Mouse (Mus musculus) kidney, postnatal 0 days (tissue): ENCODE data around the gene Tmigd3. TPM values are rescaled to one million over a fixed set of nuclear protein-coding genes. Genes with fewer than 3 reads are reported as not detected.

Source experiments
- ATAC-seq: fragments of 200-750 bp; cut with Nextera tagmentation; replicated peaks from 2 replicates; pipeline ENCODE4 v1.8.0; 2017; ENCODE audit warnings: low read depth, moderate number of reproducible peaks, moderate TSS enrichment, moderate library complexity; ENCODE audit not compliant: low FRiP score
- DNase-seq: peaks from one replicate; pipeline ENCODE4 v3.0.0-alpha.2; 2016; ENCODE audit warnings: low spot score
- H3K27ac ChIP-seq: fragments of 300-500 bp; sonication (generic); 2 replicates; pipeline ENCODE4 v1.5.1; 2014; ENCODE audit warnings: mild to moderate bottlenecking
- H3K27me3 ChIP-seq: fragments of 300-500 bp; sonication (generic); 2 replicates; pipeline ENCODE4 v1.6.1; 2014; ENCODE audit warnings: low read length, mixed read lengths; ENCODE audit not compliant: insufficient read depth
- H3K36me3 ChIP-seq: fragments of 300-500 bp; sonication (generic); 2 replicates; pipeline ENCODE4 v1.6.1; 2014; ENCODE audit warnings: low read length, mixed read lengths; ENCODE audit not compliant: insufficient read depth
- H3K4me1 ChIP-seq: fragments of 300-500 bp; sonication (generic); replicated peaks from 2 replicates; pipeline ENCODE4 v1.6.1; 2014; ENCODE audit warnings: antibody characterized with exemption, low read length, mixed read lengths; ENCODE audit not compliant: insufficient read depth
- H3K4me2 ChIP-seq: fragments of 300-500 bp; sonication (generic); 2 replicates; pipeline ENCODE4 v1.6.1; 2014; ENCODE audit warnings: mild to moderate bottlenecking, low read length, moderate library complexity, mixed read lengths
- H3K4me3 ChIP-seq: fragments of 300-500 bp; sonication (generic); replicated peaks from 2 replicates; pipeline ENCODE4 v1.5.1; 2014; ENCODE audit warnings: low read depth, low read length
- H3K9ac ChIP-seq: fragments of 300-500 bp; sonication (generic); 2 replicates; pipeline ENCODE4 v1.6.1; 2014; ENCODE audit warnings: low read depth, low read length
- H3K9me3 ChIP-seq: fragments of 300-500 bp; sonication (generic); replicated peaks from 2 replicates; pipeline ENCODE4 v1.6.1; 2016; ENCODE audit warnings: low read length, inconsistent platforms, mixed read lengths
- CTCF ChIP-seq: IDR thresholded peaks from 2 replicates; pipeline ENCODE4 v1.5.1; 2016; ENCODE audit warnings: antibody characterized with exemption, low read depth, mild to moderate bottlenecking, moderate library complexity
- WGBS: fragments of 180-500 bp; shearing (Covaris S2); extraction: QIAGEN DNeasy Blood & Tissue Kit; methylation state at CpG from one replicate; pipeline ENCODE4 v1.1.7; 2014; 5-methylcytosine and 5-hydroxymethylcytosine counted together
- polyA plus RNA-seq: library from polyadenylated mRNA; unstranded; fragments of >200 nt; fragmentation: Nextera tagmentation; extraction: Ambion mirVana; gene quantifications from 2 replicates; pipeline ENCODE4 v1.2.1, GENCODE M21; 2015

Tmigd3 gene
- polyA plus RNA-seq, 1 experiment from 2014 or later, result 0.18 TPM

GRCm38 (mm10) chr3:105904721-105905120, 34.0 kb downstream of the Tmigd3 start:
- 95% methylated on average over 9 of the region's 9 CpGs for WGBS
- H3K4me1 ChIP-seq, result no peaks in the 10 kb centered on the region
- no peaks in the 10 kb centered on the region for H3K27me3 ChIP-seq

GRCm38 (mm10) chr3:105907956-105908655, 37.4 kb downstream of the Tmigd3 start:
- Histone ChIP-seq H3K9me3 (no peaks in the 10 kb centered on the region), H3K9ac (no peak overlapping the region), H3K27me3 (no peaks in the 10 kb centered on the region), H3K36me3 (no peaks in the 10 kb centered on the region), H3K4me2 (no peak overlapping the region), H3K4me3 (no peak overlapping the region), H3K4me1 (no peaks in the 10 kb centered on the region), H3K27ac (no peak overlapping the region)
- WGBS, result 45% methylated on average over 9 of the region's 9 CpGs
- no peak for ATAC-seq
- TF ChIP-seq CTCF, result no peak
- DNase-seq, result no peak

More at GRCm38 (mm10) chr3:105904721-105905120, 34.0 kb downstream of the Tmigd3 start:
- Histone ChIP-seq H3K4me3 (no peak overlapping the region), H3K36me3 (no peaks in the 10 kb centered on the region), H3K9me3 (no peaks in the 10 kb centered on the region), H3K4me2 (no peak overlapping the region), H3K27ac (no peak overlapping the region), H3K9ac (no peak overlapping the region)
- ATAC-seq, result no peak
- no peak for DNase-seq
- no peak for TF ChIP-seq CTCF

DNA sequence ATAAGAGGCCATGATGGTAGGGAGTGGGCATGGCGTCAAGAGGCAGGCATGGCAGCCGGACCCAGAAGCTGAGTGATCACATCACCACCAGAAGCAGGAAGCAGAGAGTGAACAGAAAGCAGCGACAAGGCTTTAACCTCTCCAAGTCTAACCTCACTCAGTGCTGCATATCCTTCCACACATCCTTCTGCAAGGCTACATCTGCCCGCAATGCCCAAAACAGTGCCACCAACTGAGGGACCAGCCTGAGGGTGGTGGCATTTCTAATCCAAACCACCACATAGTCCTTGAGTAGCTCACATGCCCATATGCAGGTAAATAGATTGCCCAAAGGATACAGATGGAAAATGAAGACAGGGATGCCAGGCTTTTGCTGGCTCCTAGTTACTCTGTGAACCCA, 38.3 kb downstream of the Tmigd3 start:
- H3K9ac ChIP-seq, result no peak overlapping the region
- H3K4me2 ChIP-seq, result no peak overlapping the region
- no peak overlapping the region for H3K27ac ChIP-seq
- H3K4me3 ChIP-seq, result no peak overlapping the region
- H3K9me3 ChIP-seq, result no peaks in the 10 kb centered on the region
- H3K36me3 ChIP-seq, result no peaks in the 10 kb centered on the region
- 96% methylated on average over 4 of the region's 4 CpGs for WGBS
- H3K27me3 ChIP-seq, result no peaks in the 10 kb centered on the region
- no peaks in the 10 kb centered on the region for H3K4me1 ChIP-seq
- DNase-seq, result no peak
- no peak for ATAC-seq
- TF ChIP-seq CTCF, result no peak

- TF ChIP-seq CTCF, result no peak
- no peak overlapping the region for H3K4me2 ChIP-seq
- H3K36me3 ChIP-seq, result no peaks in the 10 kb centered on the region
- H3K9me3 ChIP-seq, result no peaks in the 10 kb centered on the region
- no peak overlapping the region for H3K27ac ChIP-seq
- no peak overlapping the region for H3K4me3 ChIP-seq
- ATAC-seq, result no peak
- no peak overlapping the region for H3K9ac ChIP-seq
- H3K27me3 ChIP-seq, result no peaks in the 10 kb centered on the region
- 85% methylated on average over 11 of the region's 11 CpGs for WGBS
- H3K4me1 ChIP-seq, result no peaks in the 10 kb centered on the region
- no peak for DNase-seq
These were observed 40.0 kb downstream of the Tmigd3 start for GRCm38 (mm10) chr3:105910519-105911190.

DNA sequence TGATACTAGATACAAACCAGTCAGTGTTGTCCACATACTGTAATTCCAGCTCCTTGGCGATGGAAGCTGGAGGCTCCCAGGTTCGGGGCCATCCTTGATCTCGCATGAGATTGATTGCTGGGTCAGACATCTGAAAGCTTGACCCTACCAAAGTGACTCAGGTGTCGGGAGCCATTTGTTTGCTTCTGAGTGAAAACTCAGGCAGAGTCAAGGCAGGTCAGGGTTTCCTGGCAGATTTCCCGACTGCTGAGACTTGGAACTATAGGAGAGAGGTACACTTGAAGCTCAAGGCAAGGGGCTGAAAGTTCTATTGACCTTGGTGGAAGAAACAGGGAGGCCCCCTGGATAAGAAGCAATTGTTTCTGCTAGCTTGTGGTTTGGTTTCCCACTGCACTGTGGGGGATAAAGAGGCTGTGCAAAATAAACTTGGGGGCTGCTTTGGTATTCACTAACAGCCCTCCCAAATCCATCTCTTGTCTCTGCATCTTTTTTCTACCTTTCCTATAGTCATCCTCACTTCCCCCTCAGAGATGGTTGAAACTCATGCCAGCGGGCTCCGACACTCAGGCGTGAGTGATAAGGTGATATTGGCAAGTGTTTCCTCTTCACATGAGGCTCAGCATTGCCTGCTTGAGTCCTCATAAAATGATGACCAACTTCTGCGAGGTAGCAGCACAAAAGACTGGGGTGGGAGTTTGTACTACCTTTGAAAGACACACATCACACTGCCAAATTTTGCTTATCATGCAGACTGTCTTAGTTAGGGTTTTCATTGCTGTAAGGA, 41.6 kb downstream of the Tmigd3 start:
- Histone ChIP-seq H3K9me3 (no peaks in the 10 kb centered on the region), H3K4me1 (no peaks in the 10 kb centered on the region), H3K27me3 (no peaks in the 10 kb centered on the region), H3K4me2 (no peak overlapping the region), H3K27ac (no peak overlapping the region), H3K4me3 (no peak overlapping the region), H3K9ac (no peak overlapping the region), H3K36me3 (no peaks in the 10 kb centered on the region)
- 54% methylated on average over 9 of the region's 9 CpGs for WGBS
- ATAC-seq (no peak), DNase-seq (no peak)
- TF ChIP-seq CTCF, result no peak
